Mouse (Mus musculus): ENCODE measurements around the gene Upk2.
A peak's percentile ranks its signal among the peaks of the same experiment; 100 is the strongest.

- TF ChIP-seq CTCF (IDR thresholded peaks at IDR 0.05; ENCODE audit: low read depth, low read length) (peak; percentile 79), POLR2A (IDR thresholded peaks at IDR 0.05; ENCODE audit: extremely low read depth, insufficient read depth, low read length) (no peak)
Observed at GRCm38 (mm10) chr9:44502006-44502405, 47.2 kb upstream of the Upk2 start.

Data from liver, adult 2 months (tissue).